Mouse (Mus musculus): ENCODE results near the gene Syn3.

GRCm38 (mm10) chr10:86011781-86012180, 486.9 kb downstream of the Syn3 start, which contains the start of gene Bpifc:
- TF ChIP-seq CTCF (IDR thresholded peaks at IDR 0.05; ENCODE audit: low read depth) (no peak), EP300 (IDR thresholded peaks at IDR 0.05; ENCODE audit: low read depth) (no peak)
